Mouse (Mus musculus): ENCODE data around the gene Ccdc102a. TPM values are rescaled to one million over a fixed set of nuclear protein-coding genes. Genes with fewer than 3 reads are reported as not detected.

The Ccdc102a gene
- 39.8 and 40.3 TPM in 2 replicates for polyA plus RNA-seq (2015; fragmentation: Nextera tagmentation; extraction: Ambion mirVana)

DNA sequence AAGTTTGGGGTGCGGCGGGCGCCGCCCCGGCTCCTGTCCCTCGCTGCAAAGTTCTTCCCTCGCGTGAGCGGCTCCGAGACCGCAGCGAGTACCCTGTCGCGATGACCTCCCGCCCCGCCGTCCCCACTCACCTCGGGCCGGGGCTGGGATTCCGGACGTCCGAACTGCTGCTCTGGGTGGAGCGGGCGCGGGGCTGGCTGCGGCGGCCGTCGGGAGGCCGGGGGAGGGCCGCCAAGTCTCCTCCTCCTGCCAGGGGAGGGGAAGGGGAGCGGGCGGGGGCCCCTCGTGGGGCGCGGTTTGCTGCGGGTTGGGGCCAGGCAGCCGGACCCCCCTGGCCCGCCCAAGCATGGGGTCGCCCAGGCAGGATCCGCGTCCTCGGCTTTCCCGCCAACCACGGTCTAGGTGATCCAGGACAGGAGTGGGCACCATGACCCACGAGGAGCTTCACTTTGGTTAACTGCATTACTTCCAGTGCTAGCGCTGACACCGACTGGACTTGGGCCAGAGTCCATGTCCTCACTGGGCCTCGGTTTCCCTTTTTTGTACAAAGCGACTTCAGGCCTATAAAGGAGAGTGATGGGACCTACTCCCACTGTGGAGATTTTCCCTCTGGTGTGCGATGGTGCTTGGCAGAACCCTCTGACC lies at the start of gene Ccdc102a:
Ccdc102a (minus strand) TSS at position 248 of the 645 bp plus-strand sequence.

DNA sequence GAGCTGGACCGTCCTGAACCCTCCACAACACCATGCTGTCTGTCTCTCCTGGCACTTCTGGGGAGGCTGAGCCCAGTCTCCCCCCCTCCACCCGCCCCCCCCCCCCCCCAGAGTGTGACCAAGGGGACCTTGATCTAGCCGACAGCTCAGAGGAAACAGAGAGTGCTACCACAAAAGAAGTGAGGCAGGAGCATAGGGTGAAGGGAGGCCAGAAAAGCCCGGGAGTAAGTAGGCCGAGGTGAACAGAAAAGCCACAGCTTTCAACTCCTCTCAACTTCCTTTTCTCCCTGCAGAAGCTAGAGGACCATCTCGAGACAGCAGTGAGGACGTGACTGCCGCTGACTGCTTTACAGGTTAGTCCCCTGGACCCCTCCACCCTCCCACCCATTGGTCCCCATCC lies 5.5 kb upstream of the Ccdc102a start, which contains the start of gene Adgrg5:
Adgrg5 (plus strand) TSS at position 290 of the 400 bp plus-strand sequence.

DNA sequence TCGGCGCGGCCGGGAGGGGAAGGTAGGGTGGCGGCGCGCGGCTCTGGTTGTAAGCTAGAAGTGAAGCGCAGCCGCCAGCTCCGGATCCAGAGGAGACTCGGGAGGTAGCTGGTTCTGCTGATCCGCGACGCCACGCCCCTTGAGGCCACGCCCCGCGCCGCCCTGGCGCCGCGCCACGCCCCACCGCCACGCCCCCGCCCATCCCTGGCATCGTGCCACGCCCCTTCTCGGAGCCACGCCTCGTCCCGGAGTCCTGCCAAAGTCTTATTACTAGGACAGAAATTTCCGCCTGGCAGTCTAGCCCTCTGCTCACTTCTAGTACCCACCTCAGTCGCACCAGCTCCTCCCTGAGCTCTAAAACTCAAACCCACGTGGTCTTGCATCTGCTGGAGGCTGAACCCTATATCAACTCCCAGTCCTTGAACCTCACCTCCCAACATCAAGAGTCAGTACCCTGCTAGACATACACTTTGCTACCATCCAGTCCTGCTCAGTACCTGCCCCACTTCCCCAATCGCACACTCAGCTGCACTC lies 41.6 kb downstream of the Ccdc102a start, which contains the start of gene Dok4:
Dok4 (minus strand) TSS at position 134 of the 534 bp plus-strand sequence.

DNA sequence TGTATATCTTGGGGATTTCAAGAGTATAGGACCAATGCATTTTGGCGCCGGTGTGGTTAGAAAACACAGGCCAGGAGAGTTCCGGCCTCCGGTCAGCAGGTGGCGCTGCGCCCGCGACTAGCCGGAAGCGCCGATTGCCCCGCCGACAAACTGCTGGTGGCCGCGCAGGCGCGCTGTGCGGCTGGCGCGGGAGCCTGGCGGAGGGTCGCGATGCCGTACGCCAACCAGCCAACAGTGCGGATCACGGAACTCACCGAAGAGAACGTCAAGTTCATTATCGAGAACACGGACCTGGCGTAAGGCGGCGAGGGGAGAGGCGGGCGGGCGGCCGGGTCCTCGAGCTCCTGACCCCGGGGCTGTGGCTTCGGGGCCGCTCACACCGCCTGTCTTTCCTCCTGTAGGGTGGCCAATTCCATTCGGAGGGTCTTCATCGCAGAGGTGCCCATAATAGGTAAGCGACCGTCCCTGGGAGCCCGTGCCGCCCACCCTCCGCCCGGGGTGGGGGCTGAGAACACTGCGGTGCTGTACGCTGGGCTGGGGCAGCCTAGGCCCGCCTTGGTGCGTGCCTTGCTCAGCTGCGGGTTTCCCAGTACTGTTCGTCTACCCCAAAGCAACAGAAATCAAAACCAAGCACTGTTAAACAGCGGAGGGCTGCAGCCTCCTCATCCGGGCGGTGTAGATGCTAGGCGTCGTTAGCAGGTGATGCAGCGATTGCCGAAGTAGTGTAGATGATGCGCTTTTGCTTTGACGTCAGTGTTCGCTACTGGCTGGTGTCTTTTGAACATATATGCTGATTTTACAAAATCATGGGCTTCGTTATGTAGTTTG lies 60.3 kb downstream of the Ccdc102a start, which contains the start of gene Polr2c:
Polr2c (plus strand) TSS at position 105 of the 828 bp plus-strand sequence.

Other genes starting within 250 kb of the Ccdc102a start
- 43.5 and 49.2 TPM in 2 replicates for gene Pllp, start 221.8 kb downstream of the Ccdc102a start, polyA plus RNA-seq (2015; fragmentation: Nextera tagmentation; extraction: Ambion mirVana)
- gene Ccl22, start 172.5 kb downstream of the Ccdc102a start, polyA plus RNA-seq (2015; fragmentation: Nextera tagmentation; extraction: Ambion mirVana): 0.05 TPM in 1 of 2 replicates, not detected in the other
- gene Cx3cl1, start 146.1 kb downstream of the Ccdc102a start, polyA plus RNA-seq (2015; fragmentation: Nextera tagmentation; extraction: Ambion mirVana): 8.6 and 9.6 TPM in 2 replicates
- gene Ccl17, start 107.6 kb downstream of the Ccdc102a start, polyA plus RNA-seq (2015; fragmentation: Nextera tagmentation; extraction: Ambion mirVana): 0.73 TPM in 1 of 2 replicates, not detected in the other
- 50.5 and 54.1 TPM in 2 replicates for gene Coq9, start 79.8 kb downstream of the Ccdc102a start, polyA plus RNA-seq (2015; fragmentation: Nextera tagmentation; extraction: Ambion mirVana)
- gene Ciapin1, start 79.7 kb downstream of the Ccdc102a start, polyA plus RNA-seq (2015; fragmentation: Nextera tagmentation; extraction: Ambion mirVana): 54.3 and 61.0 TPM in 2 replicates
- gene Polr2c, start 60.6 kb downstream of the Ccdc102a start, polyA plus RNA-seq (2015; fragmentation: Nextera tagmentation; extraction: Ambion mirVana): 93.9 and 99.1 TPM in 2 replicates
- gene Dok4, start 41.8 kb downstream of the Ccdc102a start, polyA plus RNA-seq (2015; fragmentation: Nextera tagmentation; extraction: Ambion mirVana): 18.9 and 21.5 TPM in 2 replicates
- 0.08 and 0.14 TPM in 2 replicates for gene Adgrg5, start 5.6 kb upstream of the Ccdc102a start, polyA plus RNA-seq (2015; fragmentation: Nextera tagmentation; extraction: Ambion mirVana)
- 20.0 and 22.6 TPM in 2 replicates for gene Adgrg1, start 56.7 kb upstream of the Ccdc102a start, polyA plus RNA-seq (2015; fragmentation: Nextera tagmentation; extraction: Ambion mirVana)
- gene Adgrg3, start 99.6 kb upstream of the Ccdc102a start, polyA plus RNA-seq (2015; fragmentation: Nextera tagmentation; extraction: Ambion mirVana): 1.0 and 1.5 TPM in 2 replicates
- gene Drc7, start 137.0 kb upstream of the Ccdc102a start, polyA plus RNA-seq (2015; fragmentation: Nextera tagmentation; extraction: Ambion mirVana): not detected in 2 replicates
- gene Katnb1, start 163.1 kb upstream of the Ccdc102a start, polyA plus RNA-seq (2015; fragmentation: Nextera tagmentation; extraction: Ambion mirVana): 9.5 and 10.5 TPM in 2 replicates